Mouse (Mus musculus) kidney, embryonic 14.5 days (tissue): ENCODE results near the gene Gm44511. TPM values are rescaled to one million over a fixed set of nuclear protein-coding genes. Genes with fewer than 3 reads are reported as not detected.
"Not testable (repeated sequence)": the region's sequence is repeated elsewhere in the genome, so short reads cannot be mapped to it uniquely, and the experiment has no call there.

Experiments
- ATAC-seq: fragments of 200-750 bp; cut with Nextera tagmentation; 2 replicates; pipeline ENCODE4 v1.8.0; 2017; ENCODE audit warnings: moderate number of reproducible peaks, mild to moderate bottlenecking, moderate TSS enrichment, moderate library complexity; ENCODE audit not compliant: low FRiP score, low TSS enrichment
- H3K27ac ChIP-seq: fragments of 300-500 bp; sonication (generic); 2 replicates; pipeline ENCODE4 v1.5.1; 2014; ENCODE audit warnings: low read depth, mild to moderate bottlenecking, low read length, moderate library complexity, mixed read lengths
- H3K27me3 ChIP-seq: fragments of 300-500 bp; sonication (generic); 2 replicates; pipeline ENCODE4 v1.6.1; 2014; ENCODE audit warnings: mild to moderate bottlenecking, low read length; ENCODE audit not compliant: control insufficient read depth, insufficient read depth
- H3K36me3 ChIP-seq: fragments of 300-500 bp; sonication (generic); 2 replicates; pipeline ENCODE4 v1.6.1; 2014; ENCODE audit warnings: low read length, mixed read lengths; ENCODE audit not compliant: control insufficient read depth, insufficient read depth
- H3K4me1 ChIP-seq: fragments of 300-500 bp; sonication (generic); 2 replicates; pipeline ENCODE4 v1.6.1; 2014; ENCODE audit warnings: low read length, mixed read lengths; ENCODE audit not compliant: control insufficient read depth, insufficient read depth
- H3K4me2 ChIP-seq: fragments of 300-500 bp; sonication (generic); replicated peaks from 2 replicates; pipeline ENCODE4 v1.6.1; 2014; ENCODE audit warnings: low read depth, mild to moderate bottlenecking, low read length
- H3K4me3 ChIP-seq: fragments of 300-500 bp; sonication (generic); 2 replicates; pipeline ENCODE4 v1.5.1; 2014; ENCODE audit warnings: mild to moderate bottlenecking, low read length
- H3K9ac ChIP-seq: fragments of 300-500 bp; sonication (generic); 2 replicates; pipeline ENCODE4 v1.6.1; 2014; ENCODE audit warnings: low read depth, mild to moderate bottlenecking, low read length, moderate library complexity
- H3K9me3 ChIP-seq: fragments of 300-500 bp; sonication (generic); 2 replicates; pipeline ENCODE4 v1.6.1; 2016; ENCODE audit warnings: low read length; ENCODE audit not compliant: control insufficient read depth
- WGBS: fragments of 180-500 bp; shearing (Covaris S2); extraction: QIAGEN DNeasy Blood & Tissue Kit; methylation state at CpG from one replicate; pipeline ENCODE4 v1.1.7; 2014; 5-methylcytosine and 5-hydroxymethylcytosine counted together
- polyA plus RNA-seq: library from polyadenylated mRNA; unstranded; fragments of >200 nt; fragmentation: Nextera tagmentation; extraction: Ambion mirVana; gene quantifications from 2 replicates; pipeline ENCODE4 v1.2.1, GENCODE M21; 2014

Gm44511 gene
- polyA plus RNA-seq, 1 experiment from 2014 or later = not detected

DNA sequence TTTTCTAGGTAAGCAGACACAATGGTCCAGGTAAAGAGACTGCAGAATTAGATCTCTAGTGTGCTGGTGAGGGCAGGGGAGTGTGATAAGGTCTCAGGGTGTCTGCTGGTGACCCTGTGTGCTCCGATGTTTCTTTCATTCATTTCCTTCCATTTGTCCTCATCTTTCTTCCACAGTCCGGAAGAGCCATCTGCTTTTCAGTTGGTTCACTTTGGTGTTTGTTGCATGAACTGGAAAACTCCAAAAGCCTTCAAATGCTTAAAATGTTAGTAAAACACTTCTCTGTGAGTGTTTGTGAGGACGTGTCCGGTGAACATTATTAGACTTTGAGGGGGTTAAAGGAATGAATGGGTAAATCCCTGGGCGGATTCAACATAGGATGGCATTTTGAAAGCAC is 65.0 kb downstream of the Gm44511 start:
- H3K27ac ChIP-seq = no peak overlapping the region
- H3K4me1 ChIP-seq = peaks cover 2% of the 10 kb centered on the region; the same call in 1 of the 2 replicates
- peak overlapping the region; percentile 66 for H3K4me3 ChIP-seq
- H3K36me3 ChIP-seq = no peaks in the 10 kb centered on the region
- H3K9me3 ChIP-seq = no peaks in the 10 kb centered on the region
- peak overlapping the region; percentile 38 for H3K4me2 ChIP-seq
- WGBS = 40% methylated on average over 5 of the region's 5 CpGs
- no peak overlapping the region for H3K9ac ChIP-seq
- ATAC-seq = no peak
- H3K27me3 ChIP-seq = no peaks in the 10 kb centered on the region

DNA sequence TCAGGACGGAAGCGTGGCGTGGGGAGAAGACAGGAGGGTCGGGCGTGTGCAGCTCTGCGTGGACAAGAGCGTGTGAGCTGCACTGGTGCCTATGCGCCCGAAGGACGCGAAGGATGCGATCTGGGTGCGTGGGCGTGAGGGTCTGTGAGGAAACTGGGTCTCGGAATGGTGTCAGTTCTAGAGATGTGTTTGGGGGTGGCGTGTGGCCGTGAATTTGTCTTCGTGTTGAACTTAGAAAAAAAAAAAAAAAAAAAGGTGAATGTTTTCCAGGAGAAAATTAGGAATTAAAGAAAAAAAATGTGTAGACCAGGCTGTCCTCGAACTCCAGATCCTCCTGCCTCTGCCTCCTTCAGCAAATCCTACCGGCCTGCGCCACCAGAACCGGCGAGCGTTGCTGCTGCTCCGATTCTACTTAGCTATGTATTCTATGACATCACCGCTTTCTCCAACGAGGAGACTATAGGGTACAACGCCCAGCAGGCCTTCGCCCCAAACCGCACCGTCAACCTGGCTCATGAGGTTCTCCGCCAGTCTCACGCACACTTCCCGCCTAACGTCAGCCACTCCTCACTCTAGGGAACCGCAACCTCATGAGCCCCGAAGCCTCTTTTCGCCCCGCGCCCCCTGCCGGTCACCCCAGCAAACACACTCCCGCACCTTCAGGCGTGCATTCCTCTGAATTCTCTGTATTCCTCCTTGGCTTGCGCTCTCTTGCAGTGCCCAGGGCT is 65.5 kb downstream of the Gm44511 start:
- WGBS = under 1% methylated on average over 44 of the region's 44 CpGs
- Histone ChIP-seq H3K9ac (peak overlapping the region; percentile 63), H3K4me2 (peak overlapping the region; percentile 38), H3K27ac (peak overlapping the region; percentile 75), H3K4me3 (peak overlapping the region; percentile 66)
- H3K36me3 ChIP-seq, H3K4me1 ChIP-seq, H3K27me3 ChIP-seq, H3K9me3 ChIP-seq: not testable (repeated sequence)
- peak; percentile 74 for ATAC-seq

DNA sequence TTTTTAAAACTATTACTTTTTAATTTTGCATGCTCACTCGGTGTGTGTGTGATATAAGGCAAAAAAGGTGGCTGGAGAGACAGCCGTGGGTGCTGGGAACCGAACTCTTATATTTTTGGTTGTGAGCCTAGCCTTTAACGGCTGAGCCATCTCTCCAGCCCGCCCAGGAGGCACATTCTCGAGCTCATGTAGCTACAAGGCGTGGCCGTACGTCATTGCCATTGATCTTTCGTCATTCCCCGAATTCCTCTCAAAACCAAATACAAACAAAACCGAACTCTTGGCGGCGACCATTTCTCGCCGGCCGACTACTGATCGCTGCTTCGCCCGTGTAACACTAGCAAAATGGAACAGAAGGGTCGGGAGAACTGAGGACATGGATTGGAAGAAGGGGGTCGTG is 66.1 kb downstream of the Gm44511 start:
- under 1% methylated on average over 22 of the region's 22 CpGs for WGBS
- peak overlapping the region; percentile 21; the same call in 1 of the 2 replicates for H3K4me2 ChIP-seq

DNA sequence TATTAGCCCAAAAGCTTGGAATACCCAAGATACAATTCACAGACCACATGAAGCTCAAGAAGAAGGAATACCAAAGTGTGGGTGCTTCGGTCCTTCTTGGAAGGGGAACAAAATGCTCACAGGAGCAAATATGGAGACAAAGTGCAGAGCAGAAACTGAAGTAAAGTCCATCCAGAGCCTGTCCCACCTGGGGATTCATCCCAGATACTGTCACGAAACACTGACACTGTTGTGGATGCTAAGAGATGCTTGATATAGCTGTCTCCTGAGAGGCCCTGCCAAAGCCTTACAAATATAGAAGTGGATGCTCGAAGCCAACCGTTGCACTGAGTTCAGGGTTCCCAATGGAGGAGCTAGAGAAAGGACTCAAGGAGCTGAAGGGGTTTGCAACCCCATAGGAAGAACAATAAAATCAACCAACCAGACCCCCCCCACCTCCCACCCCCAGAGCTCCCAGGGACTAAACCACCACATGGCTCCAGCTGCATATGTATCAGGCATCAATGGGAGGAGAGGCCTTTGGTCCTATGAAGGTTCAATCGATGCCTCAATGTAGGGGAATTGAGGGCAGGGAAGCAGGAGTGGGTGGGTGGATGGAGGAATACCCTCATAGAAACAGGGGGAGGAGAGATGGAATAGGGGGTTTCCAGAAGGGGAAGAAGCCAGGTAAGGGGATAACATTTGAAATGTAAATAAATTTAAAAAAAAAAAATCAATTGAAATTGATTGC is 66.7 kb downstream of the Gm44511 start:
- Histone ChIP-seq H3K9ac (no peak overlapping the region), H3K9me3 (no peaks in the 10 kb centered on the region), H3K4me1 (peaks cover 2% of the 10 kb centered on the region; the same call in 1 of the 2 replicates), H3K4me2 (no peak overlapping the region), H3K36me3 (no peaks in the 10 kb centered on the region), H3K27me3 (no peaks in the 10 kb centered on the region), H3K27ac (no peak overlapping the region), H3K4me3 (peak overlapping the region; percentile 66; the same call in 1 of the 2 replicates)
- 85% methylated on average over 5 of the region's 5 CpGs for WGBS
- no peak for ATAC-seq

More for the DNA sequence above, 66.1 kb downstream of the Gm44511 start:
- H3K36me3 ChIP-seq, H3K4me1 ChIP-seq, H3K27me3 ChIP-seq, H3K9me3 ChIP-seq: not testable (repeated sequence)
- Histone ChIP-seq H3K9ac (peak overlapping the region; percentile 63), H3K4me3 (peak overlapping the region; percentile 66), H3K27ac (peak overlapping the region; percentile 75)
- peak; percentile 40 for ATAC-seq

DNA sequence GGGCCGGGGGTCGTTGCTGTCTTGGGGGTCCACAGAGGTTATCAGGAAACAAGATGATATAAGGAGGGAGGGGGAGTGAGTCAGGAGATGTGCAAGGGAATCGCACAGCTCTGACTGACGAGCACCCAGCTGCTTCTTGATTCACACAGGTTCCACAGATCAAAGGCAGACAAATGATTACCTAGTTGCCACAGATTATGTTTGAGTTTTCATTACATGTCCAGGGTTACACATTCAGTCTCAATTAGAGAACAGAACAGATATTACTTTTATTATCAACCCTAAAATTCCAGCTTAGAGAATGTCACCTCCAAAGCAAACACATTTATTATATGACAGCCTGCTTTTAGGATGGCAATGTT is 70.7 kb downstream of the Gm44511 start:
- H3K27ac ChIP-seq, H3K9me3 ChIP-seq, H3K4me1 ChIP-seq, H3K4me2 ChIP-seq, H3K27me3 ChIP-seq, H3K36me3 ChIP-seq, H3K9ac ChIP-seq, H3K4me3 ChIP-seq, ATAC-seq: not testable (repeated sequence)
- WGBS = 36% methylated on average over 4 of the region's 4 CpGs

DNA sequence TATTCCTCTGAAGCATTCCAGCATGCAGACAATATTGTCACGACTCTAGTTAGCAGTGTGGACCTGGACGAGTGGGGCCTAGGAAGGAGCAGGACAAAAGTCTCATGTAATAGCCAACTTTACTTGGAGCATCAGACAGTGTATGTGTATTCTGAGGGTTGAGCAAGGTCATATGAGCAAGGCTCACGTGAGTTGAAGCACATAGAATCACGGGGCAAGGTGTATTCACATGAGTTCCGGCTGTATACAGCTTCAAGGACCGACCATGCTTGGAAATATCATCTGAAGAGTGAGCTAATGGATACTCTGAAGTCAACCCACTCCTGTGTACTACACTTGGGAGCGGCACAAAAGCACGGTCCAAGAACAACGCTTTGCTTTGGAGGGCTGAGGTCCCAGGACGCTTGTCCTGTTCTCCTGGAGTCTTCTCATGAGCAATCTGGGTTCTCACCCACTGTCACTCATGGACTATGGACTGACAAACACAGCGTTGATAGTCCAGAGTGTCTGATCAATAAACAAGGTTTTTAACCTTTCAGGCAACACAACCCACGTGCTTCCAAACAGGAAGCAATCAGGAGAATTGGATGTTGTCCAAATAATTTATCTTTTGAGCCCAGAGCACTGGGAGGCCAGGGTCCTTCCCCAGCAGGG is 71.2 kb downstream of the Gm44511 start:
- WGBS = 74% methylated on average over 12 of the region's 12 CpGs
- H3K9me3 ChIP-seq, H3K4me1 ChIP-seq, H3K9ac ChIP-seq, H3K36me3 ChIP-seq, ATAC-seq, H3K27ac ChIP-seq, H3K4me2 ChIP-seq, H3K4me3 ChIP-seq, H3K27me3 ChIP-seq: not testable (repeated sequence)

DNA sequence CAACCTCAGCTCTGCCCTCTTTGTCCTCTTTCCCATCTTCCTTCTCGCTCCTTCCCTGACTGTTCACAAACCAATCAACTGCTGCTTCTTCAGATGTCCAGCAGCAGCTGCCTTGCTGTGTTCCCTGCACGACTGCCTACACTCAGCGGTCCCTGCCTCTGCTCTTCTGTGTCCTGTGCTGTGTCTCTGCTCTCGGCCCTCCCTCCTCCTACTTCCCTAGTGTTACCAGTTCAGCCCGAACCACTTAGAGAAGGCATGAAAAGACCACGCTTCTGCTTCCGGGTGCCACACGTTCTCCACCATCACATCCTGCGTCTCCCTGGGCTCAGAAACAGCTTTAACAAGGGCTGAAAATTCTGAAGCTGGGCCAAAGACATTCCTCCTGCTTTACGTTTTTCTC is 71.8 kb downstream of the Gm44511 start:
- 42% methylated on average over 10 of the region's 10 CpGs for WGBS
- not testable (repeated sequence) for H3K9ac ChIP-seq, H3K4me1 ChIP-seq, H3K27ac ChIP-seq, H3K36me3 ChIP-seq, H3K27me3 ChIP-seq, H3K4me3 ChIP-seq, H3K4me2 ChIP-seq, H3K9me3 ChIP-seq
- ATAC-seq = peak; percentile 75

DNA sequence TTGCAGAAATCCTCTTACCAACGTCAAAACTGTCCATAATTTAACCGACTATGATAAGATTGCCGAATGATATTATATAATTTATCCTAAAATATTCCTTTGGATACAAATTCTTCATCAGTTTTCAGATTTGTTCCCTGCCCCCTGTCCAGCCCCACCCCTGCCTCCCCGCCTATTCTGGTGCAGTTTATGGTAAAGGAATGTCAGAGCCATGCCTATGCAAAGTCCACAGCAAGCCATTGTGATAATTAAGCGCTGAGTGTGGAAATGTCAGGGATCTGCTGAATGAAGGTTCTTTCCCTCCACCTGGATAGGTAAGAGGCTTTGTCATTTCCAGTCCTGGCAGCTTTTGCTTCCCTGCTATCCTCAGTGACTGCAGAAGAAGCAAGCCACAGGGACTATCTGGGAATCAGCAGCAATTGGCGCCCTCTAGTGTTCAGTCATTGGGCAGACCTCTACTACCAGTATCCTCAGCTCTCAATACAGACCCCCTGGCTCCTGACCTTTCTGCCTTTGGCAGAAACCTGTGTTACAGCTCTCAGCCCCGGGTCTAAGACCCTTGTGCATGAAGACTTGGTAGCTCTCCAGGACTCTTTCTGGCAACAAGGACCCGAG is 72.4 kb downstream of the Gm44511 start:
- peak; percentile 96 for ATAC-seq
- 43% methylated on average over 7 of the region's 8 CpGs for WGBS
- not testable (repeated sequence) for H3K4me3 ChIP-seq

More for the DNA sequence above, 72.4 kb downstream of the Gm44511 start:
- not testable (repeated sequence) for H3K36me3 ChIP-seq, H3K9ac ChIP-seq, H3K4me1 ChIP-seq, H3K27me3 ChIP-seq, H3K4me2 ChIP-seq, H3K27ac ChIP-seq, H3K9me3 ChIP-seq
